Mouse (Mus musculus) neutrophil, adult 5-6 weeks (primary cell): ENCODE data around the gene Prnd. TPM values are rescaled to one million over a fixed set of nuclear protein-coding genes. Genes with fewer than 3 reads are reported as not detected.
A peak's percentile ranks its signal among the peaks of the same experiment; 100 is the strongest.

Source experiments
- ATAC-seq: fragments of 151-379, 151-347 bp; 2 replicates; pipeline ENCODE4 v1.8.0; 2017; ENCODE audit warnings: mild to moderate bottlenecking, moderate TSS enrichment; ENCODE audit not compliant: insufficient number of reproducible peaks, poor library complexity, low FRiP score, severe bottlenecking; ENCODE audit errors: extremely low read depth
- total RNA-seq: library from RNA; stranded (forward); fragments of 200-1000 nt; gene quantifications from 2 replicates; pipeline ENCODE4 v1.2.3, GENCODE M21; 2017

The Prnd gene
- 0.23 TPM in 1 of 2 replicates, not detected in the other for total RNA-seq

GRCm38 (mm10) chr2:131950598-131951095 lies at the start of gene Prnd:
Prnd (plus strand) TSS chr2:131950861.
- ATAC-seq = no peak

- no peak for ATAC-seq
Measured at GRCm38 (mm10) chr2:131902423-131902822, 48.2 kb upstream of the Prnd start.

GRCm38 (mm10) chr2:131902867-131903266 lies 47.8 kb upstream of the Prnd start:
- no peak for ATAC-seq

- no peak for ATAC-seq
Measured at GRCm38 (mm10) chr2:131905025-131905424, 45.6 kb upstream of the Prnd start.

- ATAC-seq = no peak
Measured at GRCm38 (mm10) chr2:131905776-131906175, 44.9 kb upstream of the Prnd start.

- no peak for ATAC-seq
Measured at GRCm38 (mm10) chr2:131906266-131906665, 44.4 kb upstream of the Prnd start.

- no peak for ATAC-seq
Measured at GRCm38 (mm10) chr2:131906846-131907245, 43.8 kb upstream of the Prnd start.

GRCm38 (mm10) chr2:131907311-131907710 lies 43.4 kb upstream of the Prnd start:
- no peak for ATAC-seq

- ATAC-seq = no peak
Measured at GRCm38 (mm10) chr2:131908351-131908861, 42.3 kb upstream of the Prnd start.

GRCm38 (mm10) chr2:131908906-131909305 lies 41.8 kb upstream of the Prnd start:
- ATAC-seq = no peak

GRCm38 (mm10) chr2:131909683-131910572 lies 40.7 kb upstream of the Prnd start, which contains the start of the genes Prnp and Prn:
Prnp (plus strand) TSS chr2:131909928.
Prn (plus strand) TSS chr2:131909957.
- ATAC-seq = peak; percentile 90

GRCm38 (mm10) chr2:131910847-131911246 lies 39.8 kb upstream of the Prnd start:
- ATAC-seq = no peak

GRCm38 (mm10) chr2:131911341-131911740 lies 39.3 kb upstream of the Prnd start:
- no peak for ATAC-seq

GRCm38 (mm10) chr2:131912526-131913258 lies 38.0 kb upstream of the Prnd start:
- ATAC-seq = no peak

- no peak for ATAC-seq
Measured at GRCm38 (mm10) chr2:131932275-131932902, 18.3 kb upstream of the Prnd start.

GRCm38 (mm10) chr2:131933013-131933412 lies 17.6 kb upstream of the Prnd start:
- ATAC-seq = no peak

GRCm38 (mm10) chr2:131933598-131933997 lies 17.1 kb upstream of the Prnd start:
- no peak for ATAC-seq

GRCm38 (mm10) chr2:131934243-131934642 lies 16.4 kb upstream of the Prnd start:
- no peak for ATAC-seq
